24 mouse cellular contexts compared by ENCODE assay signal in genomic region chr2:78922980-78923674, GRCm38 (mm10). TPM values are rescaled to one million over a fixed set of nuclear protein-coding genes. Genes with fewer than 3 reads are reported as not detected.
DNase-seq lines count a peak whose midpoint lies in the region; ATAC-seq lines count a peak whose summit lies in the region.
"Had no signal": no experiment of that assay in that cellular context is flagged by ENCODE, and none has a peak within 500 bp of the region (broad histone marks: within the 10 kb centered on the region; RNA-seq: fewer than 3 reads in every experiment).

No protein-coding gene starts in this region.

- H3K27me3 ChIP-seq in liver, embryonic 11.5 days (replicated peaks; ENCODE audit: control insufficient read depth, insufficient read depth, low read length), result no peaks in the 10 kb centered on the region
- no peaks in the 10 kb centered on the region for H3K27me3 ChIP-seq in liver, embryonic 16.5 days (ENCODE audit: control insufficient read depth, insufficient read depth, low read depth, low read length)
- H3K27me3 ChIP-seq: heart, embryonic 15.5 days; hindbrain, embryonic 12.5 days; intestine, embryonic 15.5 days; limb, embryonic 13.5 days had no signal

- no peak overlapping the region for H3K9ac ChIP-seq in liver, embryonic 11.5 days (ENCODE audit: low read depth, low read length)
- H3K9ac ChIP-seq in liver, embryonic 16.5 days (ENCODE audit: low read depth, low read length), result no peak overlapping the region
- H3K9ac ChIP-seq: forebrain, postnatal 0 days; heart, embryonic 15.5 days; hindbrain, embryonic 12.5 days; intestine, embryonic 15.5 days; limb, embryonic 13.5 days had no signal

- 65% methylated on average over 6 of the region's 6 CpGs for WGBS in liver, embryonic 11.5 days
- 44% methylated on average over 6 of the region's 6 CpGs for WGBS in liver, embryonic 16.5 days (ENCODE audit: insufficient replicate concordance)

- no peak overlapping the region for H3K4me3 ChIP-seq in liver, embryonic 11.5 days (ENCODE audit: low read depth, low read length)
- no peak overlapping the region for H3K4me3 ChIP-seq in liver, embryonic 16.5 days (ENCODE audit: low read depth, low read length)
- H3K4me3 ChIP-seq: erythroblast, embryonic 14.5 days; heart, embryonic 15.5 days; hindbrain, embryonic 12.5 days; intestine, embryonic 15.5 days; limb, embryonic 13.5 days had no signal

- ATAC-seq in liver, embryonic 11.5 days (replicated peaks; ENCODE audit: low FRiP score), result peak; percentile 74
- ATAC-seq in granulocyte monocyte progenitor cell, adult 5-6 weeks (replicated peaks; ENCODE audit: poor library complexity, severe bottlenecking), result peak; percentile 63
- peak; percentile 66 for ATAC-seq in liver, embryonic 16.5 days (ENCODE audit: low read depth)
- ATAC-seq in megakaryocyte-erythroid progenitor cell, adult 5-6 weeks (replicated peaks; ENCODE audit: low FRiP score, low TSS enrichment, poor library complexity, severe bottlenecking), result peak; percentile 79
- ATAC-seq: forebrain, postnatal 0 days; intestine, embryonic 15.5 days had no signal

- H3K27ac ChIP-seq in liver, embryonic 11.5 days (ENCODE audit: low read depth, low read length), result peak overlapping the region; percentile 23
- no peak overlapping the region for H3K27ac ChIP-seq in liver, embryonic 16.5 days (ENCODE audit: low read length)
- H3K27ac ChIP-seq: heart, embryonic 15.5 days; hindbrain, embryonic 12.5 days; hindbrain, postnatal 0 days; intestine, embryonic 15.5 days; limb, embryonic 13.5 days had no signal

- peaks cover 15% of the 10 kb centered on the region for H3K4me1 ChIP-seq in liver, embryonic 11.5 days (replicated peaks; ENCODE audit: control insufficient read depth, insufficient read depth, low read length)
- H3K4me1 ChIP-seq in liver, embryonic 16.5 days (ENCODE audit: control insufficient read depth, low read depth, low read length), result peaks cover 4% of the 10 kb centered on the region
- H3K4me1 ChIP-seq: intestine, embryonic 15.5 days had no signal

- H3K36me3 ChIP-seq in liver, embryonic 11.5 days (ENCODE audit: control insufficient read depth, insufficient read depth, low read length), result no peaks in the 10 kb centered on the region
- H3K36me3 ChIP-seq in liver, embryonic 16.5 days (ENCODE audit: control insufficient read depth, insufficient read depth), result 0 out of 2 replicates have a peak, but pooled peaks cover 2% of the 10 kb centered on the region
- H3K36me3 ChIP-seq: heart, embryonic 15.5 days; intestine, embryonic 15.5 days had no signal

- intact Hi-C loops in left cerebral cortex, postnatal 36 days (cut with DNase I), result no loop called here

- peak overlapping the region; percentile 29; the same call in 1 of the 2 replicates for H3K4me2 ChIP-seq in liver, embryonic 11.5 days
- no peak overlapping the region for H3K4me2 ChIP-seq in liver, embryonic 16.5 days (ENCODE audit: low read depth, low read length)
- H3K4me2 ChIP-seq: heart, embryonic 15.5 days; hindbrain, embryonic 12.5 days; intestine, embryonic 15.5 days; limb, embryonic 13.5 days had no signal

- no peak for DNase-seq in liver, embryonic 11.5 days (ENCODE audit: low spot score)
- no peak for DNase-seq in liver
- no peak for DNase-seq in adrenal gland, postnatal 14 days
- no peak for DNase-seq in left cerebral cortex, postnatal 36 days (ENCODE audit: low spot score in 2 of 2)
- DNase-seq in kidney, adult 18-20 months, result no peak
- DNase-seq: adrenal gland, postnatal 25 days; cerebellum, adult 9-10 months; forebrain, postnatal 0 days; kidney, postnatal 14 days; lung, adult 2 months; lung, postnatal 14 days; midbrain, embryonic 14.5 days; right cerebral cortex, adult 18-20 months; spleen, adult 18-20 months; thymus, postnatal 14 days had no signal

- H3K9me3 ChIP-seq in liver, embryonic 11.5 days (ENCODE audit: control insufficient read depth, low read length), result no peaks in the 10 kb centered on the region
- H3K9me3 ChIP-seq in liver, embryonic 16.5 days (replicated peaks; ENCODE audit: control insufficient read depth, low read length), result no peaks in the 10 kb centered on the region
- H3K9me3 ChIP-seq: heart, embryonic 15.5 days; hindbrain, embryonic 12.5 days; intestine, embryonic 15.5 days; limb, embryonic 13.5 days had no signal

RNA-seq across cellular contexts. Expression of gene Ube2e3, which starts 55.2 kb away (rescaled TPM):
- 104 and 110 TPM in 2 replicates for polyA plus RNA-seq in liver, embryonic 11.5 days (2014; fragmentation: Nextera tagmentation; extraction: Ambion mirVana)
- 50.5 and 62.7 TPM in 2 replicates for total RNA-seq in granulocyte monocyte progenitor cell, adult 5-6 weeks (2014; fragmentation: Nextera tagmentation)
- total RNA-seq in granulocyte monocyte progenitor cell, adult 5-6 weeks (2017), result 39.7 and 40.2 TPM in 2 replicates
- 79.7 and 82.5 TPM in 2 replicates for polyA plus RNA-seq in liver, embryonic 16.5 days (2015; fragmentation: Nextera tagmentation; extraction: Ambion mirVana)
- 68.2 and 83.1 TPM in 2 replicates for total RNA-seq in megakaryocyte-erythroid progenitor cell, adult 5-6 weeks (2014; fragmentation: Nextera tagmentation)
- 66.6 and 73.7 TPM in 2 replicates for total RNA-seq in megakaryocyte-erythroid progenitor cell, adult 5-6 weeks (2017)
- 54.3 and 61.0 TPM in 2 replicates for total RNA-seq in adrenal gland, postnatal 14 days (2021)
- 100 to 1,000 TPM; 102 to 110 TPM for total RNA-seq in left cerebral cortex, postnatal 36 days (2021)
